Mouse (Mus musculus) kidney, adult 18-20 months (tissue): ENCODE measurements around the gene Dmbx1.

ENCODE experiments used
- DNase-seq: peaks from one replicate; pipeline ENCODE4 v3.0.0; 2021

Dmbx1 gene

DNA sequence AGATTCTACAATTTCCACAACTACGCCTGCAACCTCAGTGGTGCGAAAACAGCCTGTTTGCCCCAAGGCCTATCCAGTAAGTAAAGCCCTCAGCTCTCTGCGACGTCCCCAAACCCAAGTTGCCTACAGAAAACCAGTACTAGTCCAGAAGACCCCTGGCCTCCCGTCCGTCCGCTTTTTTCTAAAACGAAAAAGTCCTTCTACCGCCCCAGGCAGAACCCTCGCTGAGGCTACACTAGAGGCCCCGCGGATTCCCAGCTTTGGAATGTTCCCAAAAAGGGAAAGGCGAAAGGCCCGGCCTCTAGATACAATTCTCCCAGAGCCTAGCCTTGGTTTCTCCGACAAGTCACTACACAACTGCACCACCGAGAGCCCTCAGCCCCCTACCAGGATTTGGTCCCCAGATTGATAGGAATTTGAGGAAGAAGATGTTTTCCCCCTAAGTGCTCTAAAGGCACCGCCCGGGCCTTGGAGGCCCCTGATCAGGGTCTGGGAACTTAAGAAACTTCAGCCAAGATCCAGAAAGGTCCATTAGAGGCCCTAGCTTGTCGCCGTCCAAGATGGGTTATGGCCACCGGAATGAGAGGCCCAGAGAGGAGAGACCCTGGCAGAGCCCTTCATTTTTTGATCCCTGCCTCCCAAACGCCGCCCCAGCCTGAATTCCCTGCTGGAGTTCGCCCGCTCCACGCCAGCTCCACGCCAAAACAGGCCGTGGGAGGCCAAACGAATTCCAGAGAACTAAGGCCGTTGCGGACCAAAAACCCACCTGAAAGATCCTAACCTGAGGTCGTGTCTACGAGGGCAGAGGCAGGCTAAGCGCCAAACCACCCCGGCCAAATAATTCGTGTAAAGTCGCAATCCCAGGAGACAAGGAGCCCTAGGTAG lies 1.2 kb downstream of the Dmbx1 start:
- peak; percentile 54 for DNase-seq

DNA sequence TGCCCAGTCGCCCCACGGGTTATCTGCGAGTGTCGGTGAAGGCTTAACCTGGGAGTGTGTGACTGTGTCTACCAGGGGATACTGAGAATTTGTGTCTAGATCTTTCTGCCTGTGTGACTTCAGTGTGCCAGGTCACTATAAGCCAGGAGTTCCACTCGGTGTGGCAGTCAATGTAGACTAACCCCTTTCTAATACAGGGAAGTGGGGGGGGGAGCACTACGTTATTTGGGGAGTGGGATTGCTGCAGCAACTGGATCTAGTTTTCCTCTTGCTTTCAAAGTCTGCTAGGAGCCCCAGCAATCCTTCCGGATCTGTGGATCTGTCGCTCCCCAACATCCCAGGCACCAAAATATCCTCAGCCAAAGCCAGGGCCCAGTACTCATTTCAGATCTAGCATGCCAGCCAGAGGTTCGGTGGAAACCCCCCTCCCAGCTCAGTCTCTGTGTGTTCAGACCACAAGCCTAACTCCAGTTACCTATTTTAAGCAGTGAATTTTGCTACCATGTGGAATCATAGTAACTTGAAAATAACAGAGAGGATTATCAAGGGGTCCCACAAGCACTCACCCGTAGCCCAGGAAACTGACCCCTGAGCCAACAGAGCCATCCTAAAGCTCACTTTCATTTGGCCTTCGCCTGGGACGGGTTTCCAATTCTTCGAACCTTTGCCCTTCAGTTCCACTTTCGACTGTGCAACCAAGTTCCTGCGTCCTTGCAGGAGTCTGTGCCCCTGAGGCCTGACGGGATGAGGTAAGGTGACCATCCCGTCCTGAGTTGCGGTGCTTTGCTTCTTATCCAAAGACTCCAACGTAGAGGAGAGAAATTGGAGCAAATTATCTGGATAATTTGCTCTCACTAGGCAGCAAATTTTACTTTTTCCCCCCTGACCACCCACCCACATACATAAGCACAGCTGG lies 2.4 kb downstream of the Dmbx1 start:
- DNase-seq, result no peak

DNA sequence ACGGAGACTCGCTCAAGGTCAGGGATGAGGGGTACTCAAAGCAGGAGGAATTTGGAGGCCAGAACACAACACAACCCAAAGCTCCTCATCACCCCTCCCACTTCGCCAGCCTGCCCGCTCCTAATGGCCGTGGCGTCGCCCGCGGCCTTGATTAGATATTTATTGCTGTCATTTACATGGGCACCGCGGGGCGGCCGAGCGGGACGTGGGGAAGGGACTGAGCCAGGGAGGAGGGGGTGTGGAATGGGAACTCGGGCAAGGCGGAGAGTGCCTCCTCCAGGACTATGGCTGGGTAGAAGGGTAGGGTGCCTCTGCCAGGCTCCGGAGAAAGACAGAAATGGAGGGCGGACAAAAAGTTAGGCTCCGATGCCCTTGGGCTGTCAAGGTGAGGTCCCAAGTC lies 3.1 kb downstream of the Dmbx1 start:
- peak; percentile 12 for DNase-seq

DNA sequence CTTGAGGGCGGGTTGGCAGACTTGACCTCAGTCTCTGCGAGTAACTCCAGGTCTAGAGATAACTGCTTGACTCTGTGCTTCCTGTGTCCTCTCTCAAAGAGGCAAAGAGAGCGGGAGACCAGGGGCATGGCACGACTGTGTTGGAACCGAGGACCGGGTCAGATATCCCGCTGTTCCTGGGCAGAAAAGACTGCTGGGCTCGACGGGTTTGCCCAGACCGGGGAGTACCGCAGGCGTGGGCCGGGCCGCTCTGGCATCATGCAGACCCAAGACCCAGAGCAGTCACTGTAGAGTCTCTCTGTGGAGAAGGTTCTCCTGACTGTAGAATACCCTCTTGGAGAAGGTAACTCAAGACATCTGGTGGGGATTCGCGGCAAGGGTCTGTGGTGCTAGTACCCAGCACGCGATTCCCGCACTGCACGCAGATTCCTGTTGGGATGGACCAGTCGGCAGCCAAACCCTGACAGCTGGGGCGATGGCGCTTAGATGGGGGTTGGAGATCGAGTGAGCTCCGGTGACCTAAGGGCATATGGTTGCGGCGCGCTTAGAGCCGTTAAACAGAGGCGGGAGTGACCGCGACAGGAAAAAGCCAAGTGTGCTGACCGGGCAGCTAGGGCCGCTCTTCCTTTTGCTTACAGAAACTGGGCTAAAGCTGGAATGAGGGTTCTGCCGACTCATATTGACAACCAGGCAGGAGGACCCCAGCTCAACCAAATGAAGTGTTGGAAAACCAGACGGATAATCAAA lies 3.7 kb downstream of the Dmbx1 start:
- peak; percentile 23 for DNase-seq

DNA sequence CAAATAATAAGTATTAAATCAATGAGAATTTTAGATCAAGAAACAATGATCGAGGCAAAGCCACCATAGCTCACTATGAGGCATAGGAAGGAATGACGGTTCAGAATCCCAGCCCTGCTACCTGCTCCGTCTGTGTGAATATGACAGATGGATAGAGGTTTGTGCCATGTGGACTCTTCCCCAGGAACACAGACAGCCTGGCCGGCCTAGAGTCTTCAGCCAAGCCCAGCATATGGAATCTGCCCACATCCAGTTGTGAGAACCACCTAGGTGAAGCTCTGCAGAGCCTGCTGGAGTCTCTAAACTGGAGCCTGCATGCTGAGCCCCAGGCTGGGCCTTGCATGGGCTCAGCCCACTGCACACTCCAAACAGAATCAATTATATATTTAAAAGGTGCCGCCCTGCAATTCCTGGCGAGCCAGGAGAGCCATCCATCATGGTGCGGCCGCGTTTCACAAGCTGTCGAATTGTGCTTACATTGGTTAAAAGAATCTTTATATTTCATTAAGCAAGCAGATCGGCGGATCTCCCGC lies 8.1 kb downstream of the Dmbx1 start:
- no peak for DNase-seq

DNA sequence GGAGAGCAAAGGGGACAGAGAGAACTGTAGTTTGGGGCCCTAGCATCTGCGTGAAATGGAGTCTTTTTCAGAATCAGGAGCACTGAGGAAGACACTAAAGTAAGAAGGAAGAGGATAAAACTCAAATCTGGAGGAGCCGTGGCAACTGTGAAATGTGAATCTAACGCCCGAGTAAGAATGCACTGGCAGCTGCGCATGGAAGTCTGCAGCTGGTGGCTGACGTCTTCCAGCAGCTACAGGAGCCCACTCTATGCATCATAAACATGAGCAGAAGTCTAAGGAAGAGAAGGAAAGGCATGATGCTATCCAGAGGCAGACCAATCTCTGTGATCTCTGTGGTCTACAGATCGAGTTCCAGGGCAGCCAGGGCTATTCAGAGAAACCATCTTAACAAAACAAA lies 12.1 kb downstream of the Dmbx1 start:
- DNase-seq, result no peak

DNA sequence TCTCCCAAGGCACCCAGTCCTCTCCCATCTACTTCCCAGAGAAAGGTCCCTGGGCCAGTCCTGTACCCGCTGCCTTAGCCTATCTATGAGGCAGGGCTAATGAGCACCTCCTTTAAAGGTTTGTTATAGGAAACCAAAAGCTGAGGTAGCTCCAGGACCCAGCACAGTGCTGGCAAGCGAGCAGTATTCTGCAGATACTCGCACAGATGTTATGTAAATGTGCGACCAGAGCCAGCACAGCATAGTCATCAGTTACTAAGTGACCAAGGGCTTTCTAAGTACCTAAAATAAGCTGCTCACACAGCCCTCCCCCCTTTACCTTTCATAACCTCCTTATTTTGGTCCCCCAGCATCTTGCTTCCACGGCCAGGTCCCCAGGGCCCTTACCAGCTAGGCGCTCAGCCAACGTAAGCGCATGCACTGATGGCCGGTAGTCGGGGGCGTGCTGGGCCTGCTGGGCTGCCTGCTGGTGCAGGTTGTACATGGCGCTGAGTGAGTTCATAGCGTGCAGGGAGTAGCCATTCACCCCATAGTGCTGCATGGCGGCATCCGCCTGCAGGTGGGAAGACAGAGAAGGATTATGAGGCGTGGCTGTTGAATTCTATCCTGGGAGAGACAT lies 16.4 kb downstream of the Dmbx1 start:
- no peak for DNase-seq

DNA sequence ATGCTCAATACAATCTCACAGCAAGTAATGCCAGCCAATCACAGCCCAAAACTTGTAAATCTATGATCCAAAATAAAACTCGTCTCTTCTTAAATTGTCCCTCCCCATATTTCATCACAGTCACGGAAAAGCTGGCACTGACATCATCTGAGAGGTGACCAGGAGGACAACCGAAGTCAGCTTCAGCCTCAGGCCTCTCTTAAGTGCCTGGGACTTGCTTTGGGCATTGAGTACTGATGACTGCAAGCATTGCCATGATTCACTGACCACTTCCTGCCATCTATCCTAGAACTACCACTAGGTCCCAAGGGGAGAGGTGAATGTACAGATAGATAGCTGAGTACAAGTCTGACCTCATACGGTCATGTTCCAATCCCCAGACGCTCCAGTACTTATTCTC lies 17.0 kb downstream of the Dmbx1 start:
- DNase-seq, result no peak

DNA sequence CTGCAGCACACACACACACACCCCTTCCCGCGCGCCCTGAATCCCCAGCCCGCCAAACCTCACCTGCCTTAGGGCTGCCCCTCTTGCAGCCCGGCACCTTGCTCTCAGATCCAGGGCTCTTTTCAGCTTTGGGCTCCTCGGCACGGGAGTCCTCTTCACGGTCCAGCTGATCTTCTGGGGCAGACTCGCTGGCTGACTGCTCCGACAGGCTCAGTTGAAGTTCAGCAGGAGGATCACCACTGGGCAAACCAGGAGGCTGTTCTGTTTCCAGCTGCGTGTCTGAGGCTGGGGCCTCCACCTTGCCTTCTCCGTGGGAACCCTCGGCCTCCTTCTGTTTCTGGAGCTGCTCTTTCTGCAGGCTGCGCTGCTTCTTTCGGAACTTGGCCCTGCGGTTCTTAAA lies 19.8 kb downstream of the Dmbx1 start:
- DNase-seq, result peak; percentile 47

DNA sequence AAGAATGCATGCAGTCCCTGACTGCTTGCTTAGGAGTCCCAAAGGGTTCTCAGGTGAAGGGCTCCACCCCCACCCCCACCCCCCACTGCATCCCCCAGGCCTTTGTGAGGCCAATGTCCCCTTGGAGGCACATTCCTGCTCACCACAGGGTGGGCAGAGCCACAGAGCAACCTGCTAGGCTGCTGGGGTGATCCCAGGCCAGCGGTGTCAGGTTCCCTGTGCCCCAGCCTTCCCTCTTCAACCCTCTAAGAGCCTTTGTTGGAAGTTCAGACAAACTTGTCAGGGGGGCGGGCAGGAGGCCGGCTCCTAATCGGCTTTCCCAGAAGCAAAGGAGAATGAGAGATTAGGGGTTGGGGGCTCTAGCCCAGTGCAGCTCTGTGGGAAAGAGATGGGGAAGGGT lies 28.1 kb downstream of the Dmbx1 start:
- DNase-seq, result no peak

DNA sequence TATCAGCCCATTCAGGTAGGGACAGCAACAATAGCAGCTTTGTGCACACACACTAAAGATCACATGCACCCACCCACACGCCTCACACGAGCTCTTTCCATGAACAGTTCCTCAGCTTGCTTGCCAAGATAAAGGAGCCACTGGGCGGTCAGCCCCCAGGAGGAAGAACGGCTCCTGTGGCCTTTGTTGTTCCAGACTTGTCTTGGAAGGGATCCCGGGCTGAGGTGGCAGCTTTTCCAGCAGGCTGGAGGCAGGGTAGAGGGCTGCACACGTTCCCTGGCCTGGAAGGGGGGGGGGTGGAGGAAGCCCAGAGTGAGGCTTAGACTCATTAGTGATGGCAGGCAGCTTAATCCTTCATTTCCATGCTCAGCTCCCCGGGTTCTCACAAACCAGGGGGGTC lies 31.1 kb downstream of the Dmbx1 start:
- DNase-seq, result no peak

DNA sequence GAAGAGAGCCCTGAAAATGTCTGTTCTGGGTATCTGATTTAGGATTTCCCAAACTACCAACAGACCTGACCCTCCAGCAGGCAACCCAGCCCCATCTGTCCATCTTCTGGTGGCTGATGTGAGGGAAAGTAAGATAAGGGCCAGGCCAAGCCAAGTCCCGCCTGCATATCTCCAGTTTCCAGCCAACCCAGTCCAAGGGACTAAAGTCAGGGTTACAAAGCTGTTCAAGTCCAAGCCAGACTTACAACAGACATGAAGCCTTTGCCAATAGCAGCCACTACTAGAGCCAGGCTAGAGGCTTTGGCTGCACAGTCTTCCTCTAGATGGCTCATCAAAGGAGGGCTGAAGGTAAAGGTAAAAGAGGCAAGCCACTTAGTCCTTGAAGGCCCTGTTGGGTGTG lies 31.7 kb downstream of the Dmbx1 start:
- DNase-seq, result no peak

DNA sequence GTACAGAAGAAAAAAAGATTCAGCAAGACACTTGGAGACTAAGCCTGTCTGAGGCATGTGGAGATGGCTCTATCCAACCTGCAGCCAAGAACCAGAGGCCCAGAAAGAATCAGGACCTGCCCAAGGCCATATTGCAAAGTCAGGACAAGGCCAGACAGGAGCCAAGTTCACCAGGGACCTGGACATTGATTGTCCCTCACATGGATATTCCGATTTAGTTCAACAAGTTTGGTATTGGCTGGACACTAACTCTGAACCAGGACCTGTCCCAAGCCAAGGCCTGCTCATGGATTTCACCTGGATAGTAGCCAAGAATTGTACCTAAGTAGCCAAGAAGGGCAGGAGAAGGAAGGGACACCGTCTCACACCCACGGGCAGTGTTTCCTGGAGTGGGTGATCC lies 32.9 kb downstream of the Dmbx1 start:
- DNase-seq, result no peak

DNA sequence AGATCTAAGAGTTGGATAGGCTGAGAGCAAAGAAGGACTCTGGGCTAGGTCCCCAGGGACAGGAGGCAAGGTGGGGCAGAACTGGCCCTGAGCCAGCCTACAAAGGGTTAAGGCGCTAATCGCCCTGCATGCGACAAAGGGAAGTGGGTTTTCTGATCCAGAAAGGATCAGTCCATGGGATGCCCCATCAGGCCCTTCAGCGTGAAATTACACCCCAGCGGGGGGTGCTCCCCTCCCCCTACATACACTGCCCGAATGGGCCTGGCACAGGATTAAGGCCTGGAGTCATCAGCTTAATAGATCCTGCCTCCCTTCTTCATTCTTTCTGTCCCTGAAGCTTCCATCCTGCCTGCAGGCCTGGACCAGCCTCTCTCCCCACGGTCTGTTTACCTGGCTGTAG lies 34.0 kb downstream of the Dmbx1 start:
- no peak for DNase-seq

DNA sequence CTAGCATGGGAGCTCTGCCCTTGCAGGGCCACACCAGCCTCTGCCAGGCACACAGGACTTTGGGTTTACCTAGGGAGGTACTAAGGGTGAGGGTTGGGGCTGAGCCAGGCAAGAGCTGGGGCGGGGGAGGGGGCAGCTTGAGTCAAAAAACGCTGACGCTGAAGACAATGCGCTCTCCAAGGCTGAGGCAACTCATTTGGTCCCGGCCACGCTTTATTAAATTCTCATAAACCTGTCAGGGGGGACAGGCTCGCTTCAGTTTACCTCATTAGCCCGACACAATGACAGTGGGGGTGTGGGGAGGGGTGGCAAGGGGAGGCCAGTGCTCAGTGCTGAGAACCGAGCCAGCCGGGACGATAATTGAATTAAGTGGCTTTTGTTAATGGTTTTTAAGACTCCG lies 35.4 kb downstream of the Dmbx1 start:
- no peak for DNase-seq

DNA sequence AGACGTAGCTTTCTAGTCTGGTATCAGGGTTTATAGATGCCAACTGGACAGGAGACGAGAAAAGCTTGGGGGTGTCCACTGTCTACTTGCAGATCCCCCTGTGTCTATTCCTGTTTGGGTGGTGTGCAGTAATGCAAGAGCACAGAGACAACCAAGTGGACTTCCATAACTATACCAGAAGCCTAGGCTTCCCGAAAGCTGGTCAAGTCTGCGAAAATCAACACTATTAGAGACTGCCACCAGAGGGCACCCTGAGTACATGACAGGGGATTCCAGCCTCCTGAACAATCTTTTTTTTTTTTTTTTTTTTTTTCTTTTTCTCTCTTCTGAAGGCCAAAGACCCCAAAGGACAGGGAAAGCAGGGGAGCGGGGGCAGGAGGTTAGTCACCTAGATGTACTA lies 36.9 kb downstream of the Dmbx1 start:
- DNase-seq, result peak; percentile 83

DNA sequence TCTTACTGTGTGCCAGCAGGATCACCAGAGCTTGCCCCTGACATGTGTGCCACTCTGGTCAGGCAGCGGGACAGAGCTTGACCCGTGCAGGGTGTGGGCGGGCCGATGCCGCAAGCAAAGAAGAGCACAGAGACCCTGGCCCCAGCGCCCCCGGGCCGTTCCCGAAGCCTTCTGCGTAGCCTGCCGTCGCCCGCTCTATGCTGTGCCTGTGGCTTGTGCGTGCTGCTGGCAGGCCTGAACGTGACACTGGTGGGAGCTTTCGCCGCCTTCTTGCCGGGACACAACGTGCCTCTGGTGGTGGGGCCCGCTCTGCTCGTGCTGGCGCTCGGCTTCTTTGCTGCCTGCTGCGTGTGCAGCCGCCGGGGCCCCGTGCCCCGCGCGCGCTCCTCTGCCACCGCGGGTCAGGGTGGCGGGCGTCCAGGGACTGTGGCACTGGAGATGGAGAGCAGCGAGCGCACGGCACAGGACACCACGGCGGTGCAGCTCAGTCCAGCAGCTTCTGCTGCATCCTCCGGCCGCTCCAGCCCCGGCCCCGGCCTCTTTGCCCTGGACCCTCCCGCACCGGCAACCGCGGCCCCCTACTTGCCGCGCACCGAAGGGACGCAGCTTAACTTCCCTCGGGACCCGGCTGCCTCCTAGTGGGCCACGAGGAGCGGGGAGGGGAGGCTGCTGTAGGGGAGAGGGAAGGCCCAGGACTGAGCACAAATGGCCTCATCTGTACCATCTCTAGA lies 41.7 kb downstream of the Dmbx1 start:
- DNase-seq, result no peak

DNA sequence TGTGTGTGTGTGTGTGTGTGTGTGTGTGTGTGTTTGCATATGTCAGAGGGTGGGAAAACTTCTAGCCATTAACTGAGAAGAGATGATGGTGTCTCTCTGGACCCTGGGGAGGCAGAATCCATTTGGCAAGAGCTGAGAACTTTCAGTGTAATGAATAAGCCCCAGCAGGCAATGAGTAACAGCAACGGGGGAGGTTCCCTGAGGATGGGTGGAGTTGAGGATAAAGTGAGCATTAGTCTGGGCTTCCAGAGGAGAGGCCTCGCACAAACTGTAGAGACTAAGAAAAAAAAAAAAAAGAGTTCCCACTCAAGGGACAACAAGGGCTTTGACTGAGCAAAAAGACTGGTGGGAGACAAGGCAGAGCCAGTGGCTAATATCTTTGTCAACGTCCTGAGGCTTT lies 45.4 kb downstream of the Dmbx1 start:
- DNase-seq, result peak; percentile 78

DNA sequence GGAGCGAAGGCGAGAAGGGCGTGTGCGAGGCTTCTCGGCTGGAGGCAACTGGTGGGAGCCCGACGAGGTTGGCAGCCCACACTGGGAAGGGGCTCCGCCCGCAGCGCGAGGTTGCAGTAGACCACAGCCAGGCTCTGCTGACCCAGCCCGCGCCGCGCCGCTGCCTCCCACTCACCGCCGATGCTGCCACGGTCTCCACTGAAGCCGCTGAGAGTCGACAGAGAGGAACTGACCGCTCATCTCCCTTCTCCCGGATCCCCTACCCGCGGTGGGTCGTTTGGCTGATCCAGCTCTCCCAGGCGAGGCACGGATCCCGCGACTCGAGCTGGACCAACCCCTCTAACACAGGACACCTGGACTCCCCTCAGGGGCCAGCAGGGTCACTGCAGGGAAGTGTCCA lies 49.2 kb downstream of the Dmbx1 start, which contains the start of gene 6430628N08Rik:
Gene 6430628N08Rik, plus strand, starts transcription at position 113 of the 400 bp plus-strand sequence.
- DNase-seq, result no peak

DNA sequence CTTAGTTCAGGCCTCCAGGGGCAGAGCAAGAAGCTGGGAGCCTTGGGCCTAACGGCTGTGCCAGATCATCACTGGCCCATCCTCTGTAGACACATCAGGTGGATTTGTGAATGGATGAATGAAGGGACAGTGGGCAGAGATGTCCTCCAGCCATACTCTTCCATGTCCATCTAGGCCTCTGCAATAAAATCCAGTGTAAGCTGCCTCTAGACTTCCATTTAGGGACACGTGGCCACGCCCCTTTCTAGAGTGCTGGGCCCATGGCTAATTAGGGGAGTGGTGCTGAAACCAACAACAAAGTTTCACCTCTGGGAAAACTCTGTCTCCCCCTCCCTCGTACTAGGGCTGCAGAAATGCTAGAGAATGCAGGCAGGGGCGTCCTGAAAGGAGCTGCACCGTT lies 49.7 kb downstream of the Dmbx1 start:
- no peak for DNase-seq

DNA sequence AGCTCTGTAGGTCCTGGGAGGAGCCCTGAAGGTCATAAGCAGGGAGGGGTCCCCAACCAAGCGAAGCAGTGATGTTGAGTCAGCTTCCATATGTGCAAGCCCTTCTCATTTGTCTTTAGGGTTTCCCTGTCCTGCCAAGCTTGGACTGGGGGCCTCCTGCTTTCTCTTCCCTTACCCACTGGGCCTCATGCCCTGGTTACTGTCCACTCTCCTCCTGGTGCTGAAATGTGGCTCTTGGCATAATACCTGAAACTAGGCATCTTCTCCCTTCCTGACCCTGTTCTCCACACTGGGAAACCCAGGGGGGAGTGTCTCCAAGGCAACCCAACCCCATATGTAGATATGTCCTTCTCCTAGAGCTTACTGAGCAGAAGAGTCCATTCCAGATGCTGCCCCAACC lies 52.9 kb downstream of the Dmbx1 start:
- no peak for DNase-seq

DNA sequence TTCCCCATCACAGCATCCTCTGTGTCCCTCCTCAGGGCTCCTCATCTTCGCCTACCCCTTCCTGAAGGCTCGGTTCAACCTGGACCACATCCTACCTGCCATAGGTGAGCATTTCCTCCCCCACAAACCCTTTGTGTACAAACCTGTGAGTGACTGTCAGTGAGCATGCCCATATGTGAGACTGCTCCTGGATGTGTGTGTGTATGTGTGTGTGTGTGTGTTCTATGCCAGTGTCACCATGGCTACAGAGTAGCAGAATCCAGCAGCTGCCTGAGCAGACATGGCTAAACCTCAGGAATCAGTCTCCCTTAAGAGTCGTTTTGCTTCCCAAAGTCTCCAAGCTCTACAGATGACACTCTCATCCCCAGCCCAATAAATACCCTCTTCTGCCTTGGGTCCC lies 53.9 kb downstream of the Dmbx1 start:
- DNase-seq, result no peak
